Mouse (Mus musculus) CH12.LX (cell line): ENCODE data around the gene Smg9. TPM values are rescaled to one million over a fixed set of nuclear protein-coding genes. Genes with fewer than 3 reads are reported as not detected.

Source experiments
- DNase-seq: peaks from one replicate; pipeline ENCODE4 v3.0.0-alpha.2; 2013; ENCODE audit errors: extremely low read depth
- H3K27ac ChIP-seq: 2 replicates; pipeline ENCODE4 v1.5.1; 2012; ENCODE audit warnings: low read depth, mild to moderate bottlenecking, control low read depth, moderate library complexity; ENCODE audit not compliant: insufficient read depth
- H3K27me3 ChIP-seq: replicated peaks from 2 replicates; pipeline ENCODE3; 2012; ENCODE audit warnings: inconsistent platforms
- H3K36me3 ChIP-seq, 2 experiments: replicated peaks in 1 of 2; 2 replicates each; pipeline versions ENCODE3 to v1.6.1; 2012; ENCODE audit warnings: inconsistent platforms in 1 of 2, low read length in 1 of 2, mild to moderate bottlenecking in 1 of 2, mixed read lengths in 1 of 2, moderate library complexity in 1 of 2; ENCODE audit not compliant: control insufficient read depth in 1 of 2, insufficient read depth in 1 of 2
- H3K4me1 ChIP-seq, 2 experiments: 2 replicates each; pipeline ENCODE4 v1.6.1; 2012; ENCODE audit warnings: inconsistent platforms in 1 of 2, moderate library complexity in 1 of 2; ENCODE audit not compliant: insufficient read depth in 2 of 2, control insufficient read depth in 1 of 2
- H3K4me2 ChIP-seq: 2 replicates; pipeline ENCODE4 v1.6.1; 2012; ENCODE audit warnings: low read depth, mild to moderate bottlenecking, control low read depth; ENCODE audit not compliant: poor library complexity, insufficient read depth, severe bottlenecking
- H3K4me3 ChIP-seq, 3 experiments: fragments of 150-350 bp in 1 of 3; sonication (generic) in 1 of 3; replicated peaks in 1 of 3; 2 replicates each; pipeline versions ENCODE3 to v1.5.1; 2011 to 2012; ENCODE audit warnings: low read depth in 2 of 3, low read length in 2 of 3, mild to moderate bottlenecking in 2 of 3, moderate library complexity in 2 of 3, control low read depth in 1 of 3, improper control_type of control experiment in 1 of 3, inconsistent platforms in 1 of 3, mixed read lengths in 1 of 3; ENCODE audit not compliant: poor library complexity in 1 of 3
- H3K79me2 ChIP-seq: replicated peaks from 2 replicates; pipeline ENCODE4 v1.6.1; 2012; ENCODE audit warnings: mild to moderate bottlenecking, moderate library complexity; ENCODE audit not compliant: control insufficient read depth, poor library complexity, insufficient read depth, severe bottlenecking; ENCODE audit errors: extremely low read depth
- H3K9ac ChIP-seq: 2 replicates; pipeline ENCODE4 v1.6.1; 2012; ENCODE audit warnings: low read depth, mild to moderate bottlenecking, control low read depth, moderate library complexity; ENCODE audit not compliant: insufficient read depth
- H3K9me3 ChIP-seq: replicated peaks from 2 replicates; pipeline ENCODE3; 2012; ENCODE audit warnings: low read length, inconsistent platforms, mixed read lengths
- EP300 ChIP-seq: IDR thresholded peaks from 2 replicates; pipeline ENCODE4 v1.6.1; 2011; ENCODE audit warnings: low read length, improper control_type of control experiment
- GABPA ChIP-seq: IDR thresholded peaks from 2 replicates; pipeline ENCODE4 v1.6.1; 2012; ENCODE audit warnings: low read depth, low read length, improper control_type of control experiment, inconsistent platforms; ENCODE audit not compliant: insufficient replicate concordance
- JUN ChIP-seq: IDR thresholded peaks from 2 replicates; pipeline ENCODE4 v1.6.1; 2011; ENCODE audit warnings: low read depth, mild to moderate bottlenecking, low read length, improper control_type of control experiment, moderate library complexity; ENCODE audit not compliant: insufficient read depth
- JUND ChIP-seq: conservative IDR thresholded peaks from 2 replicates; pipeline ENCODE4 v1.6.1; 2011; ENCODE audit warnings: low read depth, low read length, improper control_type of control experiment
- MAFK ChIP-seq: IDR thresholded peaks from 2 replicates; pipeline ENCODE4 v1.6.1; 2011; ENCODE audit warnings: low read length, improper control_type of control experiment; ENCODE audit not compliant: insufficient replicate concordance
- NRF1 ChIP-seq: IDR thresholded peaks from 2 replicates; pipeline ENCODE4 v1.6.1; 2014; ENCODE audit warnings: low read depth, mild to moderate bottlenecking, inconsistent platforms, low read length, improper control_type of control experiment, moderate library complexity
- RAD21 ChIP-seq: IDR thresholded peaks from 2 replicates; pipeline ENCODE4 v1.6.1; 2011; ENCODE audit warnings: low read depth, mild to moderate bottlenecking, low read length, improper control_type of control experiment, moderate library complexity
- USF2 ChIP-seq: conservative IDR thresholded peaks from 2 replicates; pipeline ENCODE4 v1.6.1; 2011; ENCODE audit warnings: low read depth, low read length, improper control_type of control experiment
- ZC3H11A ChIP-seq: IDR thresholded peaks from 2 replicates; pipeline ENCODE4 v1.6.1; 2012; ENCODE audit warnings: low read depth, mild to moderate bottlenecking, inconsistent platforms, low read length, improper control_type of control experiment
- ZMIZ1 ChIP-seq: IDR thresholded peaks from 2 replicates; pipeline ENCODE4 v1.6.1; 2012; ENCODE audit warnings: low read depth, mild to moderate bottlenecking, inconsistent platforms, low read length, improper control_type of control experiment
- ZNF384 ChIP-seq: IDR thresholded peaks from 2 replicates; pipeline ENCODE4 v1.6.1; 2012; ENCODE audit warnings: low read depth, low read length, improper control_type of control experiment, inconsistent platforms
- dilution Hi-C: fragments of 300-500 bp; cut with MboI; formaldehyde crosslinking; loops from 2 replicates; pipeline ENCODE4 v1.14.3; 2020; ENCODE audit warnings: low sequenced_read_pairs; ENCODE audit not compliant: extremely low pct_unique_long_range_greater_than_20kb, extremely low pct_ligation_motif_present
- in situ Hi-C: fragments of 300-500 bp; cut with MboI; formaldehyde crosslinking; loops from 3 replicates; pipeline ENCODE4 v1.14.3; 2019; ENCODE audit warnings: low sequenced_read_pairs, low pct_ligation_motif_present, low pct_unique_long_range_greater_than_20kb, mixed read lengths
- polyA plus RNA-seq: library from polyadenylated mRNA; unstranded; fragments of >175 nt; gene quantifications from 2 replicates; pipeline ENCODE4 v1.2.1, GENCODE M21; 2012; ENCODE audit warnings: low read depth; ENCODE audit not compliant: insufficient read length
- total RNA-seq, 2 experiments: library from RNA; depleted of rRNA; stranded (reverse); fragments of 300-350 nt in 1 of 2; fragments of >200 nt in 1 of 2; gene quantifications; 2 replicates each; pipeline ENCODE4 v1.2.3; 2012 to 2014

The Smg9 gene
- total and polyA plus RNA-seq, 3 experiments, result 19.9 to 26.8 (median 20.5) TPM

DNA sequence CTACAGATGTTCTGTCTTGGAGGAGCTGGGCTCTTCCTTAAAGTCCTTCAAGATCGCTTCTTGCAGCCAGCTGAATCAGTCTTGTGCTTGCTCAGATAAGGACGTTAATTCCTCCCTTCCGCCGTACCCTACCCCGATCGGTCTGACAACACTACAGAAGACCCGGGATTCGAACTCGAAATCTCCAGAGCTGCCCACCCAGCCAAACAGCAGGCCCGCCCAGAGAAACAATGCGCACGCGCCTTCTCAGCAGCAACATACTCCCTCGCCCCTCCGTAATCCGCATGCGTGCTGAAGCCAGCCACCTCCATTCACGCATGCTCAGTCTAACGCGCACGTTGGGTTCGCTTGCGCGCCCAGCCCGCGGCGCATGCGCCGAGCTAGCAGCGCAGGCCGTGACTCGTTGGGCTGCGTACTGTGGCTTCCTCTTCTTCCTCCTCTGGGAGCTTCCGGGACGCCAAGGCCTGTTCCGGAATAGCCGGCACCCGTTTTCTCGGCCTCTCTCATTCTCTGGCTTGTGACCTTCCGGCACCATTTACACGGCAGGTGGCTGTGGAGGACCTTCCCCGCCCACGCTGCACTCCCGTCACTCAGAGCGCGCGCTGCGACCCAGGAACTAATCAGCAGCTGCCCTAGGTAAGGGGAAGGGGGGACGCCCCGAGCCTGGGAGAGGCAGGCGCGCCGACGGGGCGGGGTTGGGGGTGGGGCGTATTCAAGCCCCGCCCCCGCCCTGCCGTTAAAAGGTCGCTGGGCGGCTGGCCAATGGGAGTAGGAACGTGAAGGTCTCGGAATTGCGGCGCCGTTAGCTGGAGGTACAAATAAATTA lies at the start of gene Smg9 (continued):
- TF ChIP-seq NRF1, result peak; percentile 97

DNA sequence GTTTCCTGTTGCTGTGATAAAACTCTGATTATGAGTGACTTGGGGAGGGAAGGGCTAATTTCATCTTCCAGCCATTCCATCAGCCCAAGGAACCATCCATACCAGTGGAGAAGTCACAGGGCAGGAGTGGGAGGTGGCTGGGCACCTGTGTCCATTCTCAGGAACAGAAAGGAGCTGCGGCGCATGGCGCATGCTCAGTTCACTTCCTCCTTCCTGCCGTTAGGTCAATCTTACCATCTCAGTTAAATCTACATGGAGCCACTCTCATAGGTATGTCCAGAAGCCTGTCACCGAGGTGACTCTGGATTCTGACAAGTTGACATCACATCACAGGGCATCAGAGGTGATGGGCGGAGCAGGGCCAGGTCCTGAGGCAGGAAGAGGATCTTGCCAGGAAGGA lies 43.8 kb upstream of the Smg9 start:
- Histone ChIP-seq H3K27ac (no peak overlapping the region), H3K4me3 (no peak overlapping the region), H3K9ac (no peak overlapping the region), H3K9me3 (peaks cover 13% of the 10 kb centered on the region), H3K36me3 (no peaks in the 10 kb centered on the region), H3K79me2 (no peaks in the 10 kb centered on the region), H3K27me3 (peaks cover 63% of the 10 kb centered on the region), H3K4me2 (no peak overlapping the region), H3K4me1 (peaks cover 0 to 5% of the 10 kb centered on the region in 2 experiments; a peak in 2 of 4 replicates)
- dilution Hi-C loops (no loop called here), in situ Hi-C loops (no loop called here)
- no peak for DNase-seq
- TF ChIP-seq USF2, result no peak
- TF ChIP-seq ZMIZ1, result no peak
- peak; percentile 67 for TF ChIP-seq NRF1
- no peak for TF ChIP-seq ZC3H11A

DNA sequence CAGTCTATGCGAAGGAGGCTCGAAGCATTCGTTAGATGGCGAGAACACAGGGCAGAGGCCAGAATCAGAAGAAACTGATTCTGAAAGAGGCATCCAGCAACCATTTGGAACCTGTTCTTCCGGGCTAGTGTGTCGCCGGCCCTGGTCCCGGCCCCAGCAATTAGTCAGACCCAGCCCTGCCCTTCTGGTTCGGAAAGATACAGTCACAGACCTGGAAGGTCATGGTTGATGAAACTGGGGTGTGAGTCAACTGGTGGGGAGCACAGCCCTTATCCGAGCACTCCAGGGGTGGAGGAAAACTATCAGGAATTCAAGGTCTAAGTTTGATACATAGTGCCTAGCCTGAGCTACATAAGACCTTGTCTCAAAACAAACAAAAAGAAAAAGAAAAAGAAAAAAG lies 43.3 kb upstream of the Smg9 start:
- in situ Hi-C loops, result no loop called here
- TF ChIP-seq ZNF384, result no peak
- TF ChIP-seq JUN, result no peak
- TF ChIP-seq RAD21, result no peak
- TF ChIP-seq MAFK, result no peak
- TF ChIP-seq ZMIZ1, result no peak
- no peak for TF ChIP-seq EP300
- no peak for TF ChIP-seq JUND
- no peak for TF ChIP-seq GABPA
- Histone ChIP-seq H3K9me3 (peaks cover 16% of the 10 kb centered on the region), H3K27ac (no peak overlapping the region), H3K9ac (no peak overlapping the region), H3K4me1 (peaks cover 0 to 5% of the 10 kb centered on the region in 2 experiments; a peak in 2 of 4 replicates), H3K4me3 (no peak overlapping the region), H3K27me3 (peaks cover 61% of the 10 kb centered on the region), H3K4me2 (no peak overlapping the region), H3K36me3 (no peaks in the 10 kb centered on the region), H3K79me2 (no peaks in the 10 kb centered on the region)
- dilution Hi-C loops, result no loop called here
- no peak for DNase-seq
